Mouse (Mus musculus): Measurements from ENCODE around the gene Otud6a.
A peak's percentile ranks its signal among the peaks of the same experiment; 100 is the strongest.
"Not testable (repeated sequence)": the region's sequence is repeated elsewhere in the genome, so short reads cannot be mapped to it uniquely, and the experiment has no call there.

The Otud6a gene

DNA sequence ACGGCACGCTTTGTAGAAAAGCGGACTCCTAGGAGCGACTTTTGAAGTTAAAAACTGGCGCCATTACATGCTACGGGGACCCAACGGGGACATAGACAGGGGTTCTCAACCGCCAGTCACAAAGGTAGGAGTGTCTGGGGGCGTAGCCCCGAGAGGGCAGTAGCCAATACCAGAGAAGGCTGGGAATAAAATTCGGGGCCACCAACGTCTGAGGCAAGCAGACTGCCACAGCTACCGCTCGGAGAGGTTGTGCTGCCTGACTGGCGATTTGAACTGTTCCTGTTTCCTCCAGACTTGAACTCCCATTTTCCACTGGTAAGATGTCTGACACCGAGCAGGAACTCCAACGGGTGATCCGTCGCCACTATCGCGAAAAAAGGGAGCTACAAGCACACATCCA, at the start of gene Otud6a:
TSS of gene Otud6a (plus strand) at position 321 of the 400 bp plus-strand sequence.
- DNase-seq, result no peak

DNA sequence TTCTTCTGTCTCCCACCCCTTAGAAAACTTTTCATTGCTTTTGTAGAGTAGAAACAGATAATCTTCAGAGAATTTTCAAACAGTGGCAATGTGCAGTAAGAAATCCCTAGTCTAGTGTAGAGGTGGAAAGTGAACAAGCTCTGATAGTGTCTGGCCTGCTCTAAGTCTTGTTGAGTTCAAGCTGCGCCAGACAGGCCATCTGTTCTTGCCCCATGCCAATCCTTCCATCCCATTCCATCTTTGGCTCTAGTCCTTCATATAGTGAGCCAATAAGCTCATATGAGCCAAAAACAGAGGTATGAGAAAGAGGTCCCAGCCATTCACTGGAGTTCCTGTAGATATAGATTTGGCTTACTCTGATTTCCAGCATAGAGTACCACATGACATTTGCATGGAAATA, 38.9 kb upstream of the Otud6a start:
- DNase-seq, result no peak

DNA sequence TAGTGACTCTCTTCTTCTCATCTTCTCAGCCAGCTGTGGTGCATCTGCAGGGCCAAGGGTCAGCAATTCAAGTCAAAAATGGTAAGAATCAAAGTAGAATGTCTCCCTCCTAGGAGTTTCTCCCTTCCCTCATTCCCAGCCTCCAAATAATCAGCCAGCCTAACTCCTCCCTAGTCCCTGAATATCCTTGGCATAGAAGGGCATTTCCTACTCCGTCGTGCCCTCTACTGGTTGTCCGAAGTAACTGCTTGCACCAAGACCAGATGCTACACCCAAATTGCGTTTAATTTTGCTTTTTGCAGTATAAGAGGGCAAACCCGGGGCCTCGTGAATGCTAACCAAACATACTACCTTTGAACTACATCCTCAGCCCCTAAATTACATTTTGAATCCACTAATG, 36.5 kb upstream of the Otud6a start:
- DNase-seq, result peak; percentile 42 to 56

DNA sequence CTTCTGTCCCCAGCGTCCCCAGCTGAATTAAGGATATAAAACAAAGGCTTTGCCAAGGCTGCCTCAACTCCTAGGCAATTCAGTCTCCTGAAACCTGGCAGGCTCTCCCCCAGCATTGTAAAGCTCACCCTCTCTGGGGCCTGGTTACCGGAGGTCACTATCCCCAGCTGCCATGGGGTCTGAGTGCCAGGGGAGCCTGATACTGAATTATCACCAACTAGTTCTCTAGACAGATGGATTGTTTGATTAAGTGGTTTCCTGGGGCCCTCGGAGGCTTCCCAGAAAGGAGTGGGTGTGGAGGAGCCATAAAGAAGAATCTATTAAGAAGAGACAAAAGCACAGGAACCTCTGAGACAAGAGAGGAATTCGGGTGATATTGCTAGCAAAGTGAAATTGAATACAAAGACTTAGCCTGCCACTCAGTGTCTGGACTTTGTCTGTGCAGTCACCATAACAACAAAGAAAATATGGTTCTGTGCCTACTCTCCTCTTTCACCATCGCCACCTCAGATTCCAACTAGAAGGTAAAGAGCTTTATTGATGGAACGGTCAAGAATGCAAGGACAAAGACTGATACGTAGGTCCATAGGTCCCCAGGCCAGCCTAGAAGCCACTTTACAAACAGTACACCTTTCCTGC, 34.5 kb upstream of the Otud6a start:
- no peak for DNase-seq

DNA sequence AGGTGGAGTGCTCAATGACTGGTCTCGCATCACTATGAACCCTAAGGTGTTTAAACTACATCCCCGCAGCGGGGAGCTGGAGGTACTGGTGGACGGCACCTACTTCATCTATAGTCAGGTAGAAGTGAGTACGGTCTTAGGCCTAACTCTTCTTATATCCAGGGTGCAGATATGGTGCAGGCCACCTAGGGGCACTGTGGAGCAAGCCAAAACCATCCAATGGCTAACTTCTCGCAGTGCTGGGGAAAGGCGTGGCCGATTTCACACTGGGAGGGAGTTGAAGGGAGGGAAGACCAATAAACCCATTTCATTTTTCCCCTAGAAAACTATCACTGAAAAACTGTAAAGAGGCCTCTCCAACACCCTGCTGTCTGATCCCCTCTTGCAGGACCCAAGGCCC, 33.8 kb upstream of the Otud6a start:
- peak; percentile 7 to 13 for DNase-seq

DNA sequence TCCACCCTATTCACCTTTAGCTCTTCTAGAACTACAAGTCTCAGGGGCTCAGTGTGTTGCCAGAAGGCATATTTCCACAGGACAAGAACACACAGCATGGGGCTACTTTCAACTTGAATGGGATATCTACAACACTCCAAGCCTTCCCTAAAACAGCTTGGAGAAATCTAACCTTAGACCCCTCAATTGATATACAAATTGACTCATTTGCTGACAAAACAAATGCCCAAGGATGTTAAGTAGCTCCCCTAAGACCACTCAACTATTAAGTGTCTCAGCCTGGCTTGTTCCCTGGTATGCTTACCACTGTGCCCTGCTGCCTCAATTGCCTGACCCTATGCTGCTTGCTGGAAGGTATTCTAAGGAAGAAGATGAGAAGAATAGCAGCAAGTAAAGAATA, 27.9 kb upstream of the Otud6a start:
- no peak for DNase-seq

DNA sequence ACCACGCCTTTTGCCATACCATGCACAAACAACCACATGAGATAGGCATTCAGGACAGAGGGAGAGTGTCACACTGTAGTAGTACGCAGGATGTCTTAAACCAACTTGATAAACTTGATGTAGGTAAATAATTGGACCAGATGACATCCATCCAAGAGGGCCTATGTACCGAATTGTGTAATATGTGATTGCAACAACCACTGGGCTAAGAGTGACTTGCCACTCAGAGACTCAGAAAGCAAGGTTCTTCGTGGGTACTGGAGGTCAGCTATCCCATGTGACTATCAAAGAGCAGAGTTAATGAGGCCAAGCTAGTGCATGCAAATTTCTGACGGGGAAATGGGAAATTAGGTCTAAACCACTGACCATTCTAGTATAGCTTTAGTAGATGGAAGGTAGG, 27.2 kb upstream of the Otud6a start:
- no peak for DNase-seq

DNA sequence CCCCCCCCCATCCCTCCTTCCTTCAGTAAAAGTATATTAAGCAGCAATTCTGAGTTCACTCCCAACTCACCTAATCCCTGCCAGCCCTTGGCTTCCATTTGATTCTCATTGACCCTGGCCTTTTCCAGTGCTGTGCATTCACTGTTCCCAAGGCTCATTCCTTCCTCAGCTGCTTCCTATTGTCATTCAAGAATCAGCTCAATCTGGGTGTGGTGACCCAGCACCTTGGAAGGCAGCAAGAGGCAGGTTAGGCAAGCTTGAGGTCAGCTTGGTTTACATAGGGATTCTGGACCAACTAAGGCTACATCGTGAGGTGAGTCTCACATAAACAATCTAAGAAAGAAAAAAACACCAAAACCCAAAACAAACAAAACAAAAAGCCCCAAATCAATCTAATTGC, 19.6 kb upstream of the Otud6a start:
- DNase-seq, result no peak

DNA sequence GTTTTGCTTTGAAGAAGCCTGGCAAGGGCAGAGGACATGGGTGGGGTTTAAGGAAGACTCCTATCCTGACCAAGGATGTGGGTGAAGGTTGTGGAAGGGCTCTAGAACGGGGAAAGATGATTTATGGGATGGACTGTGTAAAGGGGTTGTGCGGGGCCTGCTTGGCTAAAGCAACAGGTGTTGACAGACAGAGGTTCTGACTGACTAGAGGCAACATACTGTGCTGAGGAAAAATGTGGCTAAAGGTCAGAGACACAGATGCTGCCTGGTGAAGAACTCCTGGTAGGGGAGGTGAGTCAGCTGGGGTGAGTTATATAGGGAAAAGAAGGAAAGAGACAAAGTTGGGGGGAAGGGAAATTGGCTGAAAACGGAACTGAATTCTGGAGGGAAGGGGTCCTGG, 3.5 kb downstream of the Otud6a start:
- no peak for DNase-seq

DNA sequence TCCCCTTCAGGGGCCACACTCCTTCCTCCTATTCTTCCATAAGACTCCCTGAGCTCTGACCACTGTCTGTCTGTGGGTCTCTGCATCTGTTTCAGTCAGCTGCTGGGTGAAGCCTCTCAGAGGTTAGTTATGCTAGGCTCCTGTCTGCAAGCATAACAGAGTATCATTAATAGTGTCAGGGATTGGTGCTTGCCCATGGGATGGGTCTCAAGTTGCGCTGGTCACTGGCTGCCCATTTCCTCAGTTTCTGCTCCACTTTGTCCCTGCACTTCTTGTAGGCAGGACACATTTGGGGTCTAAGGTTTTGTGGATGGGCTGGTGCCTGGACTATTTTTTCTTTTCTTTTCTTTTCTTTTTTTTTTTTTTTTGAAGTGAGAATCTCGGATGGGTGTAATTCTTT, 13.8 kb downstream of the Otud6a start, which contains the start of gene Awat2:
TSS of gene Awat2 (minus strand) at position 101 of the 400 bp plus-strand sequence.
- DNase-seq, result not testable (repeated sequence)

DNA sequence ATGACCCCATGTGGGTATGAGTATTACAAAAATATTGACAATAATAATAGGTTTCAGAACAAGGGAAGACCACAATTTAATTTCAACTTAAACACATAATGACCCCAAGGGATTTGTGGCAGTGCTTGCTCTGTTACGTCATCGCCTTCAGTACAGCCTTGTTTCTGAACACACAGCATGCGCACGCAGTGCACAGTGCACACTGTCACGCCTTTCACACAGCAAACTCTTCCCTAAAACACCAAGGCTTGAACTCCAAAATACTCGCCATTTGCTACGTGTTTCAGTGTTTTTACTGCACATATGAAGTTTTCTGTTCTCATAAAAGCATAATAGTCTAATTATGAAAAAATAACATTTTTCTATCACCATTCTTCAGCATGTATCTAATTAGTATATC, 14.7 kb downstream of the Otud6a start:
- no peak for DNase-seq

DNA sequence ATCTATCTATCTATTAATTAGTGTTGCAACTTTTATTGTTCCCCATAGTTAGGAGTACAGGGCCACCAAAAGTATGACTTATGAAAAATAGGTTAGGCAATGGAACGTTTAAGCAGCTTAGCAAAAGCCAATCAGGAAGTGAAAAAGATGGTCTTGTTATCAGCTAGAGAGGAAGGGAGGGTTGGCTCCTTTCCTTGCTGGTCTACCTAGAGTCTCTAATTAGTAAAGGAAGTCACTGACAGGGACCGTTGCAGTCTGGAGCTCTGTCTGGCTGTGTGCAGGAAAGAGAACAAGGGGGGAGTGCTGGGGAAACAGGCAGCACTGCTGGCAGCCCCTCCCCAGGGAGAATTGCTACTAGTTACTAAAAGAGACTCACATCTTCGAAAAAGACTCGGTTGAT, 39.2 kb downstream of the Otud6a start:
- DNase-seq, result no peak

DNA sequence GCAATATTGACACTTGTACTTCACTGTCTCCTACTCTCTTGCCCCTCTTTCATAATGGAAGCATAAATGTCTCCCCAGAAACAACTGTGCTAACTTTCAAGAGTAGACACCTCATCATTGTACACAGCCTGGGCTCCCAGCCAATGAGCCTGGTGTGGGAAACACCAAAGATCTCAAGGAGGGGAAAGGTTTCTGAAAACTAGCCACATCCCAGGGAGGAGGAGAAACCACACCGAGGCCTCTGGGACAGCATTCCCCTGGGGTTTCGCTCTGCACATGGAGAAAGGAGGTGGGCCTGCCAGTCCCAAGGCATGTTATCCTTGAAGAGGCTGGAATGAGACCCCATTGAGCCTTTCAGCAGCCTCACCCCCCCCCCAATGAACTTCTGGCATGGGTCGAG, 41.3 kb downstream of the Otud6a start:
- no peak for DNase-seq

DNA sequence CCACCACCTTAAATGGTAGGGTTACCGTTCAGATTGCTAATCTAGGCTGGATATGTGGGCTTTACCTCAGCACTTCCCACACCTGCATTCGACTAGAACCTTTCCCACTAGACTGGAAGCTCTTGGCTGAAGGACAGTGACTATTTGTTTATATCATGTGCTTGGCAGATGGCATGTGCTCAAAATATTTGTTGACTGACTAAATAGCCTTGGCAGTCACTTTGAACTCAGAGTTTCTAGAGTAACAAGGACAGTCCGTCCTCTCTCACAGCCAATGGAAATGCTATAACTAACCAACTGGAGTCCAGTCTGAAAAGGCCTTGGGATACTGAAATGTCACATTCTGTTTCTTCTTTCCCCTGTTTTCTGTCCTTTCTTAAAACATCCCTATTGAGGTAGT, 42.7 kb downstream of the Otud6a start:
- no peak for DNase-seq

DNA sequence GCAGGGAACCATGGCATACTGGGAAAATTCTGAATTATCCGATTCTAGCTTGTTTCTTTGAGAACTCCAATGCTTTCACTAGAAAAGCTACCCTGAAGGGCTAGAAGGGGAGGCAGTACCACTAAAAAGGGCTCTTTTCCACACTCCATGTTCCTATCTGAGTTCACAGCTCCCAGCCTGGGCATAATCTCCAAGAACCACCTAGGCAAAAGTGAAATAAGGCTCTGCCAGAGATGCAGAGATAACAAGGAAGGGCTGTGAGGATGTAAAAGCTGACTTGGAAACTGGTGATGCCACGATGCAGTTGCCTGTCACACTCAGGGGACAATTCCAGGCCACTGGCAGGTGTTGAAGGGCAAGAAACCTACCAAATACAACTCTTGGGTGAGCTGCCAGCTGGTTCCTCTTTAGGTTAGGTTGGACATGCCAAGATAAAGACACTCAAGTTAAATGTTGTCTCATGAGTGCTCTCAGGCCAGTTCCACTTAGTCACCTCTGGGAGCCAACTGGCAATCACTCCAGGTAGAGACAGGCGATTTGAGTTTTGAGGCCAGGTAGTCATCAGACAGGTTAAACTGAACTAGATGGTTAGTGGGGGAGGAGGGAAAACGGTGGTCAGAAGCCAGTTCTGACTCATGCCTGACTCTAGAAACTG, 46.9 kb downstream of the Otud6a start:
- DNase-seq, result no peak
